Mouse (Mus musculus): ENCODE results near the gene Arhgef10l. TPM values are rescaled to one million over a fixed set of nuclear protein-coding genes. Genes with fewer than 3 reads are reported as not detected.
A peak's percentile ranks its signal among the peaks of the same experiment; 100 is the strongest.

Arhgef10l gene
- polyA plus RNA-seq, 1 experiment = 85.4 TPM

DNA sequence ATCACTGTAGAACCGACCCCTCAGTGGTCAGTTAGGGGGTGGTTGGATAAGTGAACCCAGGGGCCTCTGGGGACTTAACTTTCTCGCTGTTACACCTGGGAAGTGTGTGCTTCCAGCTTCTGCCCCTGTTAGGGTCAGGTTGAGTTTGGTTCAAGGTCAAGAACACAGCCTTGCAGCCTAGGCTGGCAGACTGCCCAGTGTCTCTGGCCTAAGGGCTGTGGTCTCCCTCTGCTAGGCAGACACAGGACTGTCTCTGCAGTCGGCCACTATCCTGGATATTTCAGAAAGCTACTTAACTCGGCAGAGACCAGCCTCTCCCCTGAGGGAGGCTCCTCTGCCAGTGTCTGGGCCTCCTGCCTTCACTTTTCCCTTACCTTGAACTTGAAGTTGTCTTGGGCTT lies 38.4 kb upstream of the Arhgef10l start:
- Histone ChIP-seq H3K4me3 (ENCODE audit: insufficient read depth, low read length) (peak overlapping the region; percentile 67; the same call in 1 of the 2 replicates), H3K27ac (ENCODE audit: insufficient read depth, low read depth, low read length) (no peak overlapping the region), H3K4me1 (ENCODE audit: control insufficient read depth, insufficient read depth, low read length) (peaks cover 5% of the 10 kb centered on the region)
- TF ChIP-seq POLR2A (IDR thresholded peaks at IDR 0.05; ENCODE audit: borderline replicate concordance, low read depth, low read length) (no peak), CTCF (IDR thresholded peaks at IDR 0.05; ENCODE audit: low read depth, low read length) (no peak)

DNA sequence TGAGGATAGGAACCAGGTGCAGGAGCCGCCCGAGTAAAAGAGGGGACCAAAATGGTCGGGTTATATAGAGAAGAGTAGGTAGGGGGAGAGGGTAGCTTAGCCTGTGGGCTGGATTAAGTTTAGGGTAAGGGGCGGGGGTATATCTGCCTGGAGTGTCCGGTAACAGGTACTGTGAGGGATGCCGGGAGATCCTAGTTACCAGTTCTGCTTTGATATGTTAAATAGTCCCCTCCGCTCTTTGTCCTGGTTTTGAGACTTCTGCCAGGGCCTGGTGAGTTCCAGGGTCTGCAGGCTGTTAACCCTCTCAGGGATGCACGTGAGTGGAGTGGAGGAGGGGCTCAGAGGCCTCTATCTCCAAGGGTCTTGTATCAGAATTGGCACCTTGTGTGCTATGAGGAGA lies 37.8 kb upstream of the Arhgef10l start:
- Histone ChIP-seq H3K27ac (ENCODE audit: insufficient read depth, low read depth, low read length) (0 out of 2 replicates have a peak overlapping the region, but pooled peaks have one; percentile 34), H3K4me1 (ENCODE audit: control insufficient read depth, insufficient read depth, low read length) (peaks cover 6% of the 10 kb centered on the region), H3K4me3 (ENCODE audit: insufficient read depth, low read length) (peak overlapping the region; percentile 67)
- TF ChIP-seq CTCF (IDR thresholded peaks at IDR 0.05; ENCODE audit: low read depth, low read length) (no peak), POLR2A (IDR thresholded peaks at IDR 0.05; ENCODE audit: borderline replicate concordance, low read depth, low read length) (no peak)

DNA sequence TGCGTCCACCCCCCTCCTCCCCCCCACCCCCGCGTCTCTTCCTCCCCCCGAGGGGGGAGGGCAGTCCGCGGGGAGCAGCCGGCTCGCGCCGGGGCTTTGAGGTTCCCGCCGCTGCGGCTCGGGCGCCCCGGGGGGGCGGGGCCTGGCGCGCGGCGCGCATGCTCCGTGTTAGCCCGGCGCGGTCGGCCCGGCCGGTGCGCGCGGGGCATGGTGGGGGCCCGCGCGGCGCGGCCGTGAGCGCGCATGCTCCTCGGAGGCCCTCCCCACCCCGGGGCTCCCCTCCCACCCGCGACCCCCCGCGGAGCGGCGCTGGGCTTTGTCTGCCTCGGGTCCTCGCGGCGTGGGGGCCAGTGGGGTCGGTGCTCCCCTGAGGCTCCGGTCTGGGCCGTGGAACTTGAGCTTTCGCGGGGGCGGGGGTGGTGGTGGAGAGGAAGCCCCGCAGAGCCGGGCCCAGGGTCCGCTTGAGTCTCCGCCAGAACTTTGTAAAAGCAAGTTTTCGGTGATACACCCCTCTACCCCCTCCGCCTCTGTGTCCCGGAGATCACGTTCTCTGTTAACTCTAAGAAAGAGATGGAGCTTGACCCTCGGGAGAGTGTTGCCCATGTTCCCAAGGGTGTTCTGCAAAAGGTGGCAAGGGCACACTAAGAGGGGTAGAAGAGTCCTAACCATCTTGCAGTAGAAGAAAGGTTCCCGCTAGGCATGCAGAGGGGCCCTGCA lies 37.0 kb upstream of the Arhgef10l start:
- Histone ChIP-seq H3K27ac (ENCODE audit: insufficient read depth, low read depth, low read length) (peak overlapping the region; percentile 34), H3K4me1 (ENCODE audit: control insufficient read depth, insufficient read depth, low read length) (peaks cover 6% of the 10 kb centered on the region), H3K4me3 (ENCODE audit: insufficient read depth, low read length) (peak overlapping the region; percentile 67)
- TF ChIP-seq CTCF (IDR thresholded peaks at IDR 0.05; ENCODE audit: low read depth, low read length) (no peak), POLR2A (IDR thresholded peaks at IDR 0.05; ENCODE audit: borderline replicate concordance, low read depth, low read length) (no peak)

DNA sequence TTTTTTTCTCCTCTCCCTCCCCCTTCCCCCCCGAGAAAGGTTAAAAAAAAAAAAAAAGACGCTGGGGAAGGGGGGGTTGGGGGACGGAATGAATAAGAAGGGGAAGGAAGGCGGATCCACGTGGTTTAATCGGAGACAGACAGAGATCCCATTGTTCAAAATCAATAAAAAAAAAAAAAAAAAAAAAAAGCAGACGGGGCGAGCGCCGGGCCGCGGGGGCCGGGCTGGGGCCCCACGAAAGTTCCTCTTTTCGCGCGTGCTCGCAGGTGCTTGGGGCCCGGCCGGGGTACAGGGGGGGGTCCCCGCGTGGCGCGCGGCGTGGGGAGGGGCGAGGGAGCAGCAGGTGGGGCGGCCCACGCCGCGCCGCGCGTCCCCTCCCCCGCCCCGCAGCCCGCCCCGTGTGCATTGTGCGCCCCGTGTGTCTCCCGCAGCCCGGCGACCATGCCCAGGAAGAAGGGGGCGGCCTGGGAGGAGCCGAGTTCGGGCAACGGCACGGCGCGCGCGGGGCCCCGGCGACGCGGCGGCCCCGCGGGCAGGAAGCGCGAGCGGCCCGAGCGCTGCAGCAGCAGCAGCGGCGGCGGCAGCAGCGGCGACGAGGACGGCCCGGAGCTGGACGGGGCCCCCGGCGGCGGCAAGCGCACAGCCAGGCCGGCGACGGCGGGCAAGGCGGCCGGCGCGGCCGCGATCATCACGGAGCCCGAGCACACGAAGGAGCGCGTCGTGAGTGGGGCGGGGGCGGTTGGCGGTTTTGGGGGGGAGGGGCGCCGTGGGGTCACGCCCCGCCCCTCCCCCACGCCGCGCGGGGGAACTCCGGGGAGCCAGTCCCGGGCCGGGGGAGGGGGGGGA lies 36.1 kb upstream of the Arhgef10l start:
- Histone ChIP-seq H3K4me1 (ENCODE audit: control insufficient read depth, insufficient read depth, low read length) (peaks cover 6% of the 10 kb centered on the region), H3K27ac (ENCODE audit: insufficient read depth, low read depth, low read length) (peak overlapping the region; percentile 98), H3K4me3 (ENCODE audit: insufficient read depth, low read length) (peak overlapping the region; percentile 87)
- TF ChIP-seq CTCF (IDR thresholded peaks at IDR 0.05; ENCODE audit: low read depth, low read length) (no peak), POLR2A (IDR thresholded peaks at IDR 0.05; ENCODE audit: borderline replicate concordance, low read depth, low read length) (no peak)

DNA sequence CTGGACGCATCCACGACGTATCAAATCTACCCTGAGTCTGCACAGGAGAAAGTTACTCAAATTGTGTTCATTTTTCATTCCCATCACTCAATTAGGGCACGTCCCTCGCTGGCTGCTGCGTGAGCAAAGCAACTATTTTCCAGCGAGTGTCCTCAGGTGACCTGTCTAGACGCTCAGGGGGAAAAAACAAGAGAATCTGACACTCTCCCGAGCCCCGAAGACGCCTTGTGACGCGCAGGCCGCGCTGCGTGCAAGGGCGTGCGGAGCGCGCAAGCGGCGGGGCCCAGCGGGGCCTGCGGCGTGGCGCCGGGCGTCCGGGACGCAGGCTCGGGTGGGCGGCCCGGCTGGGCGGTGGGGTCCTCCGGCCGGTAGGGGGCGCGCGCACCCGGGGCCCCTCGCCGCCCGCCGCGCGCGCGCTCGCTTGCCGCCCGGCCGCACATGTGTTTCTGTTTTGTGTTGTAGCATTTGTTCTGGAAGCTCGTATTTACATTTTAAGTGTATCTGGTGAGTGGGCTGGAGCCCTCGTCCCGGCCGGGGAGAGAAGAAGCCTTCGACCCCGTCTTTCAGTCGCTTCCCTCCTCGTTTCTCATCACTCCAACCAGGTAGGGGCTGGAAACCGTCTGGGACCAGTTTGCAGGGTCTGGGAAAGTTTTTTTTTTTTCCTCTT lies 35.4 kb upstream of the Arhgef10l start:
- H3K4me1 ChIP-seq (ENCODE audit: control insufficient read depth, insufficient read depth, low read length) = peaks cover 6% of the 10 kb centered on the region
- H3K4me3 ChIP-seq (ENCODE audit: insufficient read depth, low read length) = peak overlapping the region; percentile 87
- peak; percentile 39; the same call in 1 of the 2 replicates for TF ChIP-seq CTCF (IDR thresholded peaks at IDR 0.05; ENCODE audit: low read depth, low read length)
- no peak for TF ChIP-seq POLR2A (IDR thresholded peaks at IDR 0.05; ENCODE audit: borderline replicate concordance, low read depth, low read length)
- H3K27ac ChIP-seq (ENCODE audit: insufficient read depth, low read depth, low read length) = peak overlapping the region; percentile 98

DNA sequence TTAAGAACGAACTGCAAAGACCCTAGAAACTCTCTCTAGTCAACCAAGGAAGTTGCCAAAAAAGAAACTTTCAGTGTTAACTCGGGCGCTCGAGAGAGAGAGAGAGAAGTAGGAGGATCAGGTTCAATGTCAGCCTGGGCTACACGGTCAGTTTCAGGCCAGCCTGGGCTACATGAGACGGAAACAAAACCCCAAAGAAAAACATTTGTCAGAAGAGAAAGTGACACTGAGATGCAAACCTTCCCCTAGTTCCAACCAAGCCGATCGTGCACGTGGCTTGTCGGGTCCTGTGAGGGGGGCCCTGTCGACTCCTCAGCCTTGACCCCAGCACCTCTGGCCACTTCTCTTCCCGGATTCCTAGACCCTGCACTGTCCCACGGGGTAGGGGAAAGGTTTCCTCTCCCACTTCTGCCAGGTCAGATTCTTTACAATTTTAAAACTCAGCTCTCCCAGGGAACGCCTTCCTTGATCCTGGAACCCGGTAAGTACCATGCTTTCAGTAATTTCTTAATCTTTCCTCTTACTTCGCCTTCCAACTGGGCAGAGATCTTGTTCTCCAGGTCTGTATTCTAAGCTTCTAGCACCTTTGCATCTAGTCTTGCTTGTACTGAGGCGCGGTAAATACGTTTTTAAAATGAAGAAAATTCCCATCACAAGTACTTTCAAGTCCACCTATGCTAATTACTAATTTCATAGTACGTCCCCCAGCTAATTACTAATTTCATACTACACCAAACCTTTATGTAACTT lies 34.6 kb upstream of the Arhgef10l start, which contains the start of gene Rcc2:
Rcc2 (plus strand) TSS at position 273 of the 750 bp plus-strand sequence.
- peak within 1 kb of the TSS; percentile 87 for H3K4me3 ChIP-seq (ENCODE audit: insufficient read depth, low read length)
- TF ChIP-seq CTCF (IDR thresholded peaks at IDR 0.05; ENCODE audit: low read depth, low read length) = no peak
- TF ChIP-seq POLR2A (IDR thresholded peaks at IDR 0.05; ENCODE audit: borderline replicate concordance, low read depth, low read length) = no peak
- H3K27ac ChIP-seq (ENCODE audit: insufficient read depth, low read depth, low read length) = peak within 1 kb of the TSS; percentile 98
- peaks cover 6% of the 10 kb centered on the region for H3K4me1 ChIP-seq (ENCODE audit: control insufficient read depth, insufficient read depth, low read length)

GRCm38 (mm10) chr4:140699441-140700127 lies 33.8 kb upstream of the Arhgef10l start:
- Histone ChIP-seq H3K4me3 (ENCODE audit: insufficient read depth, low read length) (peak overlapping the region; percentile 87), H3K4me1 (ENCODE audit: control insufficient read depth, insufficient read depth, low read length) (peaks cover 6% of the 10 kb centered on the region), H3K27ac (ENCODE audit: insufficient read depth, low read depth, low read length) (peak overlapping the region; percentile 98)
- peak; percentile 32; the same call in 1 of the 2 replicates for TF ChIP-seq POLR2A (IDR thresholded peaks at IDR 0.05; ENCODE audit: borderline replicate concordance, low read depth, low read length)
- TF ChIP-seq CTCF (IDR thresholded peaks at IDR 0.05; ENCODE audit: low read depth, low read length) = no peak

DNA sequence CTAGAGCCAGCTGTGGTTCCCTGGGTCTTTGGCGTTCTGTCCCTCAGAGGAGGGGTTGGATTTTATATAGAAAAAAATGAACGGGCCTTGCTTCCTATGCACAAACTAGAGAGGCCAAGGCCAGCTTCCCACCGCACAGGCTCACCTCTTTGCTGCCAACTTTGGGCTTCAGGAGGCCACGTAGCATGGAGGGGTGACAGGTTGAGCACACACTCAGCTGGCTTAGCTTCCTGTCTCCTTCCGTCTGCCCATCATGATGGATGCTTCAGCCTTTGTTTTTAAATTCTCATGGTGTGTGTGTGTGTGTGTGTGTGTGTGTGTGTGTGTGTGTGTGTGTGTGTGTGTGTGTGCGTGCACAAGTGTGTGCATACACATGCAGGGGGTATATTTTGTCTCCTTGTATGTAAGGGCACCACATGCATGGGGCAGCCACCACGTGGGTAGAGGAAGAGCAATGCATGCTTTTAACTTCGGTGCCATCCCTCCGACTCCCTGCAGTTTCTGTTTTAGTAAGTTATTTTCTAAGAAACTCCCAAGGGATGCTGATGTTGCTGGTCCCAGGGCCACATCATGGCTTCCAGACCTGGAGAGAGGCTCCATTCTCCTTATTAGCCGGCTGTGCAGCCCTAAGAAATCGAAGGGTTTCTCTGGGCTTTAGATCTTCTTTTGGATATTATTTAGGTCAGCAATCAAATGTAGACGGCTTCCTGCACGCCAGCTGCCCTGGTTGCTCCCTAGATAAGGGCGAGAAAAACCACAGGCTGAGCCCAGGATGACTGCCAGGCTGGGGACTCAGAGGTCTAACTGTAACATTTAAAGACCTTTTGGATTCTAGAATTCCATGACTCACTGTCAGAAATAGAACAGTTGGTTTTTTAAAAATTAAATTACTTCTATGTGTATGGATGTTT lies 30.1 kb upstream of the Arhgef10l start:
- Histone ChIP-seq H3K27ac (ENCODE audit: insufficient read depth, low read depth, low read length) (no peak overlapping the region), H3K4me3 (ENCODE audit: insufficient read depth, low read length) (no peak overlapping the region), H3K4me1 (ENCODE audit: control insufficient read depth, insufficient read depth, low read length) (peaks cover 12% of the 10 kb centered on the region)

More for the DNA sequence above, 30.1 kb upstream of the Arhgef10l start:
- TF ChIP-seq POLR2A (IDR thresholded peaks at IDR 0.05; ENCODE audit: borderline replicate concordance, low read depth, low read length) (no peak), CTCF (IDR thresholded peaks at IDR 0.05; ENCODE audit: low read depth, low read length) (no peak)
